Comparison of ENCODE assay signal across 9 mouse cellular contexts in the genomic region with DNA sequence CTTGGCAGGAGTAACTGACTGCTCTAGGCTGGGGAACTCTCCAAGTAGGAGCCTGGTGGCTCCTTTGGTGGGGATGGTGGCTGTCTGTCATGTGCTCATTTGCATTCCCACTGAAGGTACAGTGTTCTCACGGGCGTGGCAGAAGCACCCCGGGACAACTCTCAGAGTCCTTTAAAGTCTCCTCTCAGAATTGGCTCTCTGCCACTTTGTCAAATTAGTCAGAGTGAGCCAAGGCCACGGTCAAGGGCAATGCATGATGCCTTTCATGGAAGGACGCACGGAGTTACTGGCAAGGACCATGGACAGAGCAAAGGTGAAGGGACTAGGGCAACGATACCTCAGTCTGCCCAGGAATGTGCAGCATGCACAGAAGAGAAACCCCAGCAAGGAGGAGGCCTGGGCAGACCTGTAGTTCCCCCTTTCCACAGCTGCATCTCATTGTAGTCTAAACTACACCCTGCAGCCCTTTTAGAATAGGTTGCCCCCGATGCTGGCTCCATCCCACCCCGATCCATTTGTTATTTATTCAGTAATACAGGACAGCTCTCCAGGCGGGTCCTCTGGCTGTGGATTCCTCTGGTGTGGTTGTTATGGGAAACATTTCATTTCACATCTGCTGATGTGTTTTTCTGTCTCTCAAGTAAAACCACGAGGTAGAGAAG. TPM values are rescaled to one million over a fixed set of nuclear protein-coding genes. Genes with fewer than 3 reads are reported as not detected.
DNase-seq lines count a peak whose midpoint lies in the region; ATAC-seq and TF ChIP-seq lines count a peak whose summit lies in the region.
"Had no signal": no experiment of that assay in that cellular context is flagged by ENCODE, and none has a peak within 500 bp of the region (broad histone marks: within the 10 kb centered on the region; RNA-seq: fewer than 3 reads in every experiment).

No protein-coding gene starts in this region.

- peak; percentile 76 for ATAC-seq in forebrain, embryonic 14.5 days
- ATAC-seq in liver, postnatal 0 days = no peak

- H3K36me3 ChIP-seq in forebrain, embryonic 14.5 days (ENCODE audit: control insufficient read depth, insufficient read depth, low read length) = no peaks in the 10 kb centered on the region
- no peaks in the 10 kb centered on the region for H3K36me3 ChIP-seq in myocyte (ENCODE audit: control insufficient read depth, insufficient read depth)
- no peaks in the 10 kb centered on the region for H3K36me3 ChIP-seq in liver, postnatal 0 days (replicated peaks; ENCODE audit: insufficient read depth, low read length)

- H3K79me2 ChIP-seq in myocyte (ENCODE audit: control insufficient read depth, insufficient read depth) = no peaks in the 10 kb centered on the region

- WGBS in forebrain, embryonic 14.5 days = 9% methylated on average over 11 of the region's 11 CpGs
- WGBS in liver, postnatal 0 days (ENCODE audit: insufficient replicate concordance) = 51% methylated on average over 11 of the region's 11 CpGs

- DNase-seq in layer of hippocampus, postnatal 14 days (ENCODE audit: low spot score in 2 of 2) = peak; percentile 55 to 56
- DNase-seq in layer of hippocampus, adult 9-10 months (ENCODE audit: low spot score) = no peak
- peak; percentile 68 for DNase-seq in adrenal gland, postnatal 10 days
- peak; percentile 72 for DNase-seq in forebrain, embryonic 14.5 days (ENCODE audit: low spot score)
- no peak for DNase-seq in thymus, postnatal 36 days
- no peak for DNase-seq in liver, postnatal 0 days
- DNase-seq in urinary bladder, postnatal 36 days (ENCODE audit: low spot score in 2 of 2) = no peak
- DNase-seq: gastrocnemius, postnatal 10 days had no signal

- no peak for TF ChIP-seq EP300 in liver, postnatal 0 days (IDR thresholded peaks at IDR 0.05; ENCODE audit: low read depth)

- peak overlapping the region; percentile 47 for H3K9ac ChIP-seq in forebrain, embryonic 14.5 days (ENCODE audit: low read length)
- H3K9ac ChIP-seq in liver, postnatal 0 days (replicated peaks) = no peak overlapping the region

- no peak for TF ChIP-seq CTCF in liver, postnatal 0 days (IDR thresholded peaks at IDR 0.05; ENCODE audit: low read depth)

- H3K27ac ChIP-seq in forebrain, embryonic 14.5 days (ENCODE audit: low read depth, low read length) = peak overlapping the region; percentile 97
- no peak overlapping the region for H3K27ac ChIP-seq in liver, postnatal 0 days (ENCODE audit: low read depth)

- H3K9me3 ChIP-seq in forebrain, embryonic 14.5 days (replicated peaks; ENCODE audit: control insufficient read depth, low read length) = no peaks in the 10 kb centered on the region
- H3K9me3 ChIP-seq in liver, postnatal 0 days (ENCODE audit: low read length) = no peaks in the 10 kb centered on the region

- H3K4me1 ChIP-seq in forebrain, embryonic 14.5 days (ENCODE audit: control insufficient read depth, insufficient read depth, low read length) = peaks cover 32% of the 10 kb centered on the region
- no peaks in the 10 kb centered on the region for H3K4me1 ChIP-seq in liver, postnatal 0 days (ENCODE audit: insufficient read depth)

- peak overlapping the region; percentile 52 for H3K4me2 ChIP-seq in forebrain, embryonic 14.5 days (ENCODE audit: low read length)
- H3K4me2 ChIP-seq in myocyte (ENCODE audit: low read depth) = no peak overlapping the region
- H3K4me2 ChIP-seq in liver, postnatal 0 days (ENCODE audit: low read depth, low read length) = no peak overlapping the region

- no peaks in the 10 kb centered on the region for H3K27me3 ChIP-seq in forebrain, embryonic 14.5 days (replicated peaks; ENCODE audit: control insufficient read depth, insufficient read depth, low read length)
- no peaks in the 10 kb centered on the region for H3K27me3 ChIP-seq in myocyte (ENCODE audit: control insufficient read depth, insufficient read depth, insufficient read length)
- H3K27me3 ChIP-seq in liver, postnatal 0 days (ENCODE audit: insufficient read depth, low read length) = no peaks in the 10 kb centered on the region

- H3K4me3 ChIP-seq in forebrain, embryonic 14.5 days (ENCODE audit: low read depth, low read length) = no peak overlapping the region
- no peak overlapping the region for H3K4me3 ChIP-seq in myocyte
- no peak overlapping the region for H3K4me3 ChIP-seq in liver, postnatal 0 days (ENCODE audit: low read depth, low read length)

- H3ac ChIP-seq in myocyte (ENCODE audit: control insufficient read depth, insufficient read length) = no peak overlapping the region

- no peak for TF ChIP-seq POLR2A in myocyte (IDR thresholded peaks at IDR 0.05; ENCODE audit: insufficient read length, low read depth)

TF ChIP-seq in myocyte, 11 proteins besides CTCF, POLR2A, EP300 and RAD21:
- TF ChIP-seq REST (IDR thresholded peaks at IDR 0.05; ENCODE audit: insufficient read depth, insufficient read length) (peak; percentile 93), MYOG (IDR thresholded peaks at IDR 0.05; ENCODE audit: control insufficient read depth in 1 of 3, insufficient read depth in 1 of 3, insufficient read length in 2 of 3, low read depth in 2 of 3) (no peak)

RNA-seq across cellular contexts. Expression of a gene that starts 40.0 kb away (rescaled TPM):
- total RNA-seq in layer of hippocampus, postnatal 14 days (2021) = 1 to 10 TPM; 2.0 to 2.1 TPM
- under 1 TPM in 1 of 2 experiments, not detected in 1; 0.09 TPM for total RNA-seq in adrenal gland, postnatal 10 days (2021)
- 0.69 and 1.2 TPM in 2 replicates for polyA plus RNA-seq in forebrain, embryonic 14.5 days (2014; fragmentation: Nextera tagmentation; extraction: Ambion mirVana)
- polyA plus RNA-seq in myocyte (2012; fragmentation: generic; extraction: Trizol) = 0.07 TPM
- polyA plus RNA-seq in liver, postnatal 0 days (2015; fragmentation: Nextera tagmentation; extraction: Ambion mirVana) = not detected in 2 replicates

RNA-seq across cellular contexts. Expression of a gene that starts 49.0 kb away (rescaled TPM):
- under 1 TPM in 1 of 2 experiments, not detected in 1; 0.36 TPM for total RNA-seq in layer of hippocampus, postnatal 14 days (2021)
- total RNA-seq in adrenal gland, postnatal 10 days (2021) = under 1 TPM in 1 of 2 experiments, not detected in 1; 0.55 TPM
- polyA plus RNA-seq in forebrain, embryonic 14.5 days (2014; fragmentation: Nextera tagmentation; extraction: Ambion mirVana) = 1.3 and 1.6 TPM in 2 replicates
- 0.56 TPM for polyA plus RNA-seq in myocyte (2012; fragmentation: generic; extraction: Trizol)
- polyA plus RNA-seq in liver, postnatal 0 days (2015; fragmentation: Nextera tagmentation; extraction: Ambion mirVana) = not detected in 2 replicates

Comparison
In these comparisons a context has a peak if more than half of its experiments do, and no peak if none do; other contexts are left out.
1. DNase-seq: peak in layer of hippocampus, postnatal 14 days (2 of 2), adrenal gland, postnatal 10 days (single experiment) and forebrain, embryonic 14.5 days (single experiment); none in layer of hippocampus, adult 9-10 months (single experiment), thymus, postnatal 36 days (0 of 2), liver, postnatal 0 days (single experiment) and urinary bladder, postnatal 36 days (0 of 2).